Comparison of ENCODE assay signal across 21 mouse cellular contexts in the genomic region with DNA sequence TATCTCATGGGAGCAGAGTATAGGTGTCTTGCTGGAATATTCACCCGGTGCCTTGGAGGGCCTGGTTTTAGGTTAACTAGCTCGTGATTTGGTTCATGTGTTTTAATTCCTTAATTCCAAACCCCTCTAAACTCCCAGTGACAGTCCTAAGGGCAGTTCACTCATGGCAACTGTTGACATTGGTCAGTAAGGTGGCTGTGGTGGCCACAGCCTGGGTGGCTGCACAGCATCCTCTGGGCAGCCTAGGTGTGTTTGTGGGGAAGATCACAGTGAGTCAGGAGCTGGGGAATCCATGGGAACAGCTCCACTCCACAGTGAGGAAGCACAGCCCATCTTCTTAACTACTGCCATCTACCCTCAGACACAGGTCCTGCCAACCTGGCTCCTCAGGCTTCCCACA. TPM values are rescaled to one million over a fixed set of nuclear protein-coding genes. Genes with fewer than 3 reads are reported as not detected.
"Had no signal": no experiment of that assay in that cellular context is flagged by ENCODE, and none has a peak within 500 bp of the region (broad histone marks: within the 10 kb centered on the region; RNA-seq: fewer than 3 reads in every experiment).

No protein-coding gene starts in this region.

- ATAC-seq: lung, postnatal 0 days; midbrain, embryonic 13.5 days; midbrain, embryonic 15.5 days had no signal

- H3K36me3 ChIP-seq: lung, embryonic 15.5 days; stomach, embryonic 15.5 days had no signal

- H3K4me1 ChIP-seq: lung, embryonic 15.5 days; megakaryocyte, embryonic 14.5 days; midbrain, embryonic 13.5 days; midbrain, embryonic 15.5 days; neural tube, embryonic 12.5 days; stomach, embryonic 15.5 days had no signal

- H3K9me3 ChIP-seq: lung, embryonic 15.5 days; midbrain, embryonic 13.5 days; midbrain, embryonic 15.5 days; neural tube, embryonic 12.5 days; stomach, embryonic 15.5 days had no signal

- H3K27ac ChIP-seq: lung, embryonic 15.5 days; macrophage; midbrain, embryonic 13.5 days; midbrain, embryonic 15.5 days; neural tube, embryonic 12.5 days; stomach, embryonic 15.5 days; stomach, postnatal 0 days had no signal

- H3K4me2 ChIP-seq: lung, embryonic 15.5 days; midbrain, embryonic 11.5 days; midbrain, embryonic 13.5 days; midbrain, embryonic 15.5 days; neural tube, embryonic 12.5 days; stomach, embryonic 15.5 days had no signal

- H3K4me3 ChIP-seq: lung, embryonic 15.5 days; megakaryocyte, embryonic 14.5 days; midbrain, embryonic 13.5 days; midbrain, embryonic 15.5 days; neural tube, embryonic 12.5 days; stomach, embryonic 15.5 days had no signal

- DNase-seq: lung, adult 2 months; lung, postnatal 14 days; lung, postnatal 36 days; right cerebral cortex, postnatal 14 days; thymus, adult 2 months; thymus, postnatal 25 days; thymus, postnatal 4 days had no signal

- H3K9ac ChIP-seq: lung, embryonic 15.5 days; midbrain, embryonic 13.5 days; midbrain, embryonic 15.5 days; neural tube, embryonic 12.5 days; stomach, embryonic 15.5 days had no signal

- H3K27me3 ChIP-seq: lung, embryonic 15.5 days; megakaryocyte, embryonic 14.5 days; midbrain, embryonic 13.5 days; midbrain, embryonic 15.5 days; neural tube, embryonic 12.5 days; stomach, embryonic 15.5 days had no signal

RNA-seq across cellular contexts. Expression of gene Gm6408, which starts 35.1 kb away (rescaled TPM):
- polyA plus RNA-seq: lung, adult 2 months; lung, embryonic 15.5 days; lung, postnatal 0 days; macrophage; midbrain, embryonic 11.5 days; midbrain, embryonic 13.5 days; midbrain, embryonic 15.5 days; midbrain, postnatal 0 days; neural tube, embryonic 12.5 days; neural tube, embryonic 14.5 days; spleen, adult 2 months; stomach, embryonic 15.5 days; stomach, postnatal 0 days; thymus, adult 2 months; urinary bladder, adult 2 months had no signal

RNA-seq across cellular contexts. Expression of gene Gm6370, which starts 44.5 kb away (rescaled TPM):
- polyA plus RNA-seq: lung, adult 2 months; lung, embryonic 15.5 days; lung, postnatal 0 days; macrophage; midbrain, embryonic 11.5 days; midbrain, embryonic 13.5 days; midbrain, embryonic 15.5 days; midbrain, postnatal 0 days; neural tube, embryonic 12.5 days; neural tube, embryonic 14.5 days; spleen, adult 2 months; stomach, embryonic 15.5 days; stomach, postnatal 0 days; thymus, adult 2 months; urinary bladder, adult 2 months had no signal

RNA-seq across cellular contexts. Expression of gene 4930449I24Rik, which starts 55.6 kb away (rescaled TPM):
- polyA plus RNA-seq: lung, adult 2 months; lung, embryonic 15.5 days; lung, postnatal 0 days; macrophage; midbrain, embryonic 11.5 days; midbrain, embryonic 13.5 days; midbrain, embryonic 15.5 days; midbrain, postnatal 0 days; neural tube, embryonic 12.5 days; neural tube, embryonic 14.5 days; spleen, adult 2 months; stomach, embryonic 15.5 days; stomach, postnatal 0 days; thymus, adult 2 months; urinary bladder, adult 2 months had no signal
